Mouse (Mus musculus) thymus, postnatal 10 days (tissue): ENCODE data around the gene Lrrc72.

ENCODE experiments used
- DNase-seq, 2 experiments: peaks; one replicate each; pipeline ENCODE4 v3.0.0; 2021; ENCODE audit warnings: low spot score in 2 of 2

Gene Lrrc72

GRCm38 (mm10) chr12:36190343-36190742 is 62.9 kb downstream of the Lrrc72 start:
- no peak for DNase-seq

DNA sequence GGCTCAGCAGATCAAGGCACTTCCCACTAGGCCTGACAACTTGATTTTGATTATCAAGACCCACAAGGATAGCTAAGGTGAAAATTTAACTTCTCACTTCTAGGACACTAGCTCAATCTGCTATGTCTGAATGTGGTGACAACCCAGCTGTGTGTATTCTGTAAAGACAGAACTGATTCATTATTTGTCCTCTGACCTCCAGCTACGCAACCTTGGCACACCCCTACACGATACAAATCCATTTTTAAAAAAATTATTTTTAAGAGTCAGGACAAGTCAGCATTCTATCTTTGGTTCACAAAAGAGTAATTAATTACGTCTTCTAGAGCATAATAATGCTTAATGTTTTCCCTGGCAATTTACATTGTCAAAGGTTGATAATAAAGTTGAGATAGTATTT is 63.6 kb downstream of the Lrrc72 start:
- no peak for DNase-seq

- no peak for DNase-seq
Observed at GRCm38 (mm10) chr12:36187081-36187480, 66.1 kb downstream of the Lrrc72 start.

DNA sequence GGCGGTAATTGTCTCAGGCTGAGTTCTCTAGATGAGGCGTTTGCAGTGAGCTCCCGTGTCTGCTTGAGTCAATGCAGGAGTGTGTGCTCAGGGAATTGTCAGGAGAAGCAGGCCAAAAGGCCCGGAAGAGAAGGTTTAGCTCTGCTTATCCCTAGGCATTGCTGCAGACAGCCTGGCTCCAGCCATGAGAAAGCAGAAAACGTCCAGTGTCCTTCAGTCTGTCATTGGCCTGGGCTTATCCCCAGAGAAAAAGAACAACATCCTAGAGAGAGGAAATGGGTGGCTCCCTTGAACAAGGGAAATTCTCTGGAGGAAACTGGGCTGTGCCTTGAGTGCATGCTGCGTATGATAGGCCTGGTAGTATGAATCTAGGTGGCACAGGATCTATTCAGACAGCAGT is 70.6 kb downstream of the Lrrc72 start:
- DNase-seq, result no peak

DNA sequence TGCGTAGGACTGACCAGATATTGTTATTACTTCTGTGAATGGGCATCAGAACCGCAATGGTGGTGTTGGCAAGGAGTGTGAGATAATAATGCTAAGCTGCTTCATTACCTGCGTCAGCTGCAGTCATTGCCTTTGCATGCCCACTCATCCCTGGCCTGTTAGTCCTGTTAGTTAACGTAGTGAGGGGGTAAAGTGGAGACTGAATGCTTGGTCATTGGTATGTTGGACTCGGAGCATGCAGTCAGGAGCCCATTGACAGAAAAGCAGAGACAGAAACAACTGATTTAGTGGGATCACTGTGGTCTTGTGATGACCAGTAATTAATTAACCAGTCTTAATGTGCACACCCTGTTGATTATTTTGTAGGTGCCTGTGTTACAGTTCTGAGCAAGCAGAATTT is 76.0 kb downstream of the Lrrc72 start:
- DNase-seq, result no peak

GRCm38 (mm10) chr12:36165299-36165698 is 87.9 kb downstream of the Lrrc72 start:
- no peak for DNase-seq

GRCm38 (mm10) chr12:36164126-36164791 is 88.9 kb downstream of the Lrrc72 start:
- DNase-seq, result no peak
